Comparison of ENCODE assay signal across 39 mouse cellular contexts in the genomic region with DNA sequence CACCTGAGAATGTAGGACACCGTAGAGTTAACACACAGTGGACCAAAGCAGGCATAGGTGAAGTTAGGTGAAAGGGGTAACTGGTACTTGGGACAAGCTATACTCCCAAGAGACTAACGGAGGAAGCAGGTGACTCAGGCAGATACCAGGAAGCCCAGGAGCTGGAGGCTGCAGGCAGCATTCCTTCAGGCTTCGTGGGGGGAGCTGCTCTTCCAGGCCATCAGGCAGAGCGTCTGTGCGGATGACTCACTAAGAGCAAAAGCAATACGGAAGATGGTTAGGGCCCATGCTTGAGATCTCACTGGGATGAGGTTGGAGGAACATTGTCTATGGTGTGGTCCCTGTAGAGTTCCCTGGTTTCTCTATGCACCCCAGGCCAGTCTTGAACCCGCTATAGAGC. TPM values are rescaled to one million over a fixed set of nuclear protein-coding genes. Genes with fewer than 3 reads are reported as not detected.
A peak's percentile ranks its signal among the peaks of the same experiment; 100 is the strongest.
DNase-seq lines count a peak whose midpoint lies in the region; ATAC-seq and TF ChIP-seq lines count a peak whose summit lies in the region.
"Had no signal": no experiment of that assay in that cellular context is flagged by ENCODE, and none has a peak within 500 bp of the region (broad histone marks: within the 10 kb centered on the region; RNA-seq: fewer than 3 reads in every experiment).

No protein-coding gene starts in this region.

- DNase-seq in gastrocnemius, adult 2 months = no peak
- DNase-seq in gastrocnemius, postnatal 25 days = no peak
- DNase-seq in heart, adult 18-20 months = no peak
- DNase-seq in adrenal gland, postnatal 10 days = no peak
- DNase-seq: adrenal gland, postnatal 36 days; cerebellum, adult 11-12 months; cerebellum, adult 9-11 months; embryo, embryonic 11 days; kidney, adult 9 months; kidney, postnatal 25 days; right cerebral cortex, adult 18-20 months; thymus, adult 18-20 months; thymus, postnatal 25 days had no signal

- ATAC-seq in heart, embryonic 13.5 days (ENCODE audit: extremely low read depth, insufficient number of reproducible peaks, low FRiP score, low TSS enrichment) = no peak
- 0 out of 2 replicates have a peak, but pooled peaks have one; percentile 26 for ATAC-seq in intestine, postnatal 0 days
- no peak for ATAC-seq in intestine, embryonic 16.5 days
- ATAC-seq: forebrain, embryonic 14.5 days; hindbrain, postnatal 0 days; intestine, embryonic 15.5 days; midbrain, embryonic 16.5 days had no signal

- H3K4me1 ChIP-seq in heart, embryonic 13.5 days = peaks cover 78% of the 10 kb centered on the region
- no peaks in the 10 kb centered on the region; the same call in 1 of the 2 replicates for H3K4me1 ChIP-seq in intestine, postnatal 0 days (replicated peaks; ENCODE audit: control insufficient read depth, insufficient read depth, low read length)
- H3K4me1 ChIP-seq in intestine, embryonic 16.5 days (ENCODE audit: control insufficient read depth, insufficient read depth, low read length) = peaks cover 15% of the 10 kb centered on the region
- H3K4me1 ChIP-seq in brown adipose tissue, adult 24 weeks (ENCODE audit: control insufficient read depth, insufficient read depth, insufficient read length, low read length) = peaks cover 10% of the 10 kb centered on the region
- H3K4me1 ChIP-seq: neural tube, embryonic 12.5 days had no signal

- no peaks in the 10 kb centered on the region for H3K36me3 ChIP-seq in heart, embryonic 13.5 days
- no peaks in the 10 kb centered on the region for H3K36me3 ChIP-seq in intestine, postnatal 0 days (ENCODE audit: control insufficient read depth, insufficient read depth)
- H3K36me3 ChIP-seq in intestine, embryonic 16.5 days (ENCODE audit: control insufficient read depth, insufficient read depth, low read length) = no peaks in the 10 kb centered on the region
- H3K36me3 ChIP-seq: embryonic facial prominence, embryonic 12.5 days; hindbrain, embryonic 12.5 days; intestine, embryonic 15.5 days; limb, embryonic 13.5 days; lung, embryonic 15.5 days; neural tube, embryonic 12.5 days had no signal

- H3K9me3 ChIP-seq in heart, embryonic 13.5 days = no peaks in the 10 kb centered on the region
- no peaks in the 10 kb centered on the region for H3K9me3 ChIP-seq in intestine, postnatal 0 days (ENCODE audit: control insufficient read depth)
- no peaks in the 10 kb centered on the region for H3K9me3 ChIP-seq in intestine, embryonic 16.5 days (ENCODE audit: control insufficient read depth, low read length)
- H3K9me3 ChIP-seq: embryonic facial prominence, embryonic 12.5 days; hindbrain, embryonic 12.5 days; intestine, embryonic 15.5 days; limb, embryonic 13.5 days; lung, embryonic 15.5 days; neural tube, embryonic 12.5 days had no signal

- TF ChIP-seq CTCF in gastrocnemius, adult 2 months (IDR thresholded peaks at IDR 0.05) = no peak
- no peak for TF ChIP-seq CTCF in intestine, postnatal 0 days (IDR thresholded peaks at IDR 0.05; ENCODE audit: low read depth)

- no peak overlapping the region for H3K4me3 ChIP-seq in gastrocnemius, adult 2 months
- H3K4me3 ChIP-seq in heart, embryonic 13.5 days = no peak overlapping the region
- no peak overlapping the region for H3K4me3 ChIP-seq in intestine, postnatal 0 days (ENCODE audit: low read depth, low read length)
- no peak overlapping the region for H3K4me3 ChIP-seq in intestine, embryonic 16.5 days (ENCODE audit: low read length)
- no peak overlapping the region for H3K4me3 ChIP-seq in brown adipose tissue, adult 24 weeks (ENCODE audit: insufficient read depth, low read depth, low read length)
- H3K4me3 ChIP-seq: embryonic facial prominence, embryonic 12.5 days; hindbrain, embryonic 12.5 days; intestine, embryonic 15.5 days; limb, embryonic 13.5 days; lung, embryonic 15.5 days; neural tube, embryonic 12.5 days had no signal

- intact Hi-C loops in gastrocnemius, adult 2 months (cut with DNase I) = no loop called here

- H3K9ac ChIP-seq in heart, embryonic 13.5 days = peak overlapping the region; percentile 40; the same call in 1 of the 2 replicates
- H3K9ac ChIP-seq in intestine, postnatal 0 days (ENCODE audit: low read depth, low read length) = no peak overlapping the region
- H3K9ac ChIP-seq in intestine, embryonic 16.5 days (ENCODE audit: low read depth, low read length) = no peak overlapping the region
- H3K9ac ChIP-seq: embryonic facial prominence, embryonic 12.5 days; hindbrain, embryonic 12.5 days; intestine, embryonic 15.5 days; limb, embryonic 13.5 days; lung, embryonic 15.5 days; neural tube, embryonic 12.5 days had no signal

- WGBS in heart, embryonic 13.5 days = 42% methylated on average over 7 of the region's 7 CpGs
- 64% methylated on average over 7 of the region's 7 CpGs for WGBS in intestine, postnatal 0 days
- 68% methylated on average over 7 of the region's 7 CpGs for WGBS in intestine, embryonic 16.5 days

- H3K27ac ChIP-seq in gastrocnemius, adult 2 months = peak overlapping the region; percentile 58
- H3K27ac ChIP-seq in heart, embryonic 13.5 days (replicated peaks) = peak overlapping the region; percentile 74
- no peak overlapping the region for H3K27ac ChIP-seq in intestine, postnatal 0 days (ENCODE audit: low read depth, low read length)
- no peak overlapping the region for H3K27ac ChIP-seq in intestine, embryonic 16.5 days (ENCODE audit: low read length)
- H3K27ac ChIP-seq in brown adipose tissue, adult 24 weeks (replicated peaks; ENCODE audit: low read depth, low read length) = peak overlapping the region; percentile 82
- H3K27ac ChIP-seq: embryonic facial prominence, embryonic 12.5 days; hindbrain, embryonic 12.5 days; hindbrain, postnatal 0 days; intestine, embryonic 15.5 days; limb, embryonic 13.5 days; lung, embryonic 15.5 days; neural tube, embryonic 12.5 days; stomach, postnatal 0 days had no signal

- peak overlapping the region; percentile 38 for H3K4me2 ChIP-seq in heart, embryonic 13.5 days
- no peak overlapping the region for H3K4me2 ChIP-seq in intestine, postnatal 0 days (replicated peaks; ENCODE audit: low read depth)
- no peak overlapping the region for H3K4me2 ChIP-seq in intestine, embryonic 16.5 days (ENCODE audit: low read depth, low read length)
- H3K4me2 ChIP-seq: embryonic facial prominence, embryonic 12.5 days; hindbrain, embryonic 12.5 days; intestine, embryonic 15.5 days; limb, embryonic 13.5 days; liver, embryonic 11.5 days; lung, embryonic 15.5 days; midbrain, embryonic 11.5 days; neural tube, embryonic 12.5 days had no signal

- no peaks in the 10 kb centered on the region for H3K27me3 ChIP-seq in heart, embryonic 13.5 days (replicated peaks)
- H3K27me3 ChIP-seq in intestine, postnatal 0 days (replicated peaks; ENCODE audit: control insufficient read depth, insufficient read depth, low read length) = no peaks in the 10 kb centered on the region
- no peaks in the 10 kb centered on the region for H3K27me3 ChIP-seq in intestine, embryonic 16.5 days (replicated peaks; ENCODE audit: control insufficient read depth, insufficient read depth, low read length)
- H3K27me3 ChIP-seq: embryonic facial prominence, embryonic 12.5 days; hindbrain, embryonic 12.5 days; intestine, embryonic 15.5 days; lung, embryonic 15.5 days; neural tube, embryonic 12.5 days had no signal

RNA-seq across cellular contexts. Expression of a gene that starts 8.1 kb away (rescaled TPM):
- 1 to 10 TPM; 5.2 to 6.1 TPM for total RNA-seq in gastrocnemius, adult 2 months (2021)
- 1 to 10 TPM; 5.6 to 8.7 TPM for total RNA-seq in gastrocnemius, postnatal 25 days (2021)
- polyA plus RNA-seq in heart, embryonic 13.5 days (2015; fragmentation: Nextera tagmentation; extraction: Ambion mirVana) = 79.6 and 80.3 TPM in 2 replicates
- total RNA-seq in heart, adult 18-20 months (2021) = 10 to 100 TPM; 21.7 to 22.8 TPM
- polyA plus RNA-seq in intestine, postnatal 0 days (2015; fragmentation: Nextera tagmentation; extraction: Ambion mirVana) = 173 and 181 TPM in 2 replicates
- 140 and 163 TPM in 2 replicates for polyA plus RNA-seq in intestine, embryonic 16.5 days (2015; fragmentation: Nextera tagmentation; extraction: Ambion mirVana)
- polyA plus RNA-seq in brown adipose tissue, adult 24 weeks (2012; ENCODE audit: insufficient read depth, insufficient read length, missing spikeins) = 11.7 and 12.9 TPM in 2 replicates
- 10 to 100 TPM; 28.9 to 29.1 TPM for total RNA-seq in adrenal gland, postnatal 10 days (2021)

RNA-seq across cellular contexts. Expression of a gene that starts 36.7 kb away (rescaled TPM):
- total RNA-seq in gastrocnemius, adult 2 months (2021) = not detected
- total RNA-seq in gastrocnemius, postnatal 25 days (2021) = not detected
- polyA plus RNA-seq in heart, embryonic 13.5 days (2015; fragmentation: Nextera tagmentation; extraction: Ambion mirVana) = not detected in 2 replicates
- not detected for total RNA-seq in heart, adult 18-20 months (2021)
- polyA plus RNA-seq in intestine, postnatal 0 days (2015; fragmentation: Nextera tagmentation; extraction: Ambion mirVana) = not detected in 2 replicates
- 0.29 and 0.87 TPM in 2 replicates for polyA plus RNA-seq in intestine, embryonic 16.5 days (2015; fragmentation: Nextera tagmentation; extraction: Ambion mirVana)
- not detected in 2 replicates for polyA plus RNA-seq in brown adipose tissue, adult 24 weeks (2012; ENCODE audit: insufficient read depth, insufficient read length, missing spikeins)
- not detected for total RNA-seq in adrenal gland, postnatal 10 days (2021)
- total RNA-seq: adrenal gland, adult 18-20 months; adrenal gland, postnatal 36 days; gastrocnemius, adult 8-10 months; hindbrain, postnatal 0 days; layer of hippocampus, adult 18-20 months; layer of hippocampus, postnatal 10 days; left cerebral cortex, adult 18-20 months; left cerebral cortex, postnatal 36 days; megakaryocyte progenitor cell, adult 5-6 weeks; MEL had no signal
- polyA plus RNA-seq: embryonic facial prominence, embryonic 12.5 days; forebrain, embryonic 14.5 days; frontal cortex, adult 2 months; hindbrain, embryonic 12.5 days; hindbrain, postnatal 0 days; limb, embryonic 13.5 days; liver, embryonic 11.5 days; liver, embryonic 16.5 days; lung, embryonic 15.5 days; midbrain, embryonic 11.5 days; midbrain, embryonic 16.5 days; neural tube, embryonic 12.5 days; stomach, postnatal 0 days had no signal

RNA-seq across cellular contexts. Expression of a gene that starts 56.9 kb away (rescaled TPM):
- not detected for total RNA-seq in gastrocnemius, adult 2 months (2021)
- not detected for total RNA-seq in gastrocnemius, postnatal 25 days (2021)
- polyA plus RNA-seq in heart, embryonic 13.5 days (2015; fragmentation: Nextera tagmentation; extraction: Ambion mirVana) = not detected in 2 replicates
- total RNA-seq in heart, adult 18-20 months (2021) = not detected
- polyA plus RNA-seq in intestine, postnatal 0 days (2015; fragmentation: Nextera tagmentation; extraction: Ambion mirVana) = 35.6 and 65.3 TPM in 2 replicates
- polyA plus RNA-seq in intestine, embryonic 16.5 days (2015; fragmentation: Nextera tagmentation; extraction: Ambion mirVana) = 455 and 890 TPM in 2 replicates
- not detected in 2 replicates for polyA plus RNA-seq in brown adipose tissue, adult 24 weeks (2012; ENCODE audit: insufficient read depth, insufficient read length, missing spikeins)
- total RNA-seq in adrenal gland, postnatal 10 days (2021) = not detected
- total RNA-seq: adrenal gland, adult 18-20 months; adrenal gland, postnatal 36 days; gastrocnemius, adult 8-10 months; hindbrain, postnatal 0 days; layer of hippocampus, adult 18-20 months; layer of hippocampus, postnatal 10 days; left cerebral cortex, adult 18-20 months; left cerebral cortex, postnatal 36 days; megakaryocyte progenitor cell, adult 5-6 weeks; MEL had no signal
- polyA plus RNA-seq: embryonic facial prominence, embryonic 12.5 days; forebrain, embryonic 14.5 days; hindbrain, embryonic 12.5 days; limb, embryonic 13.5 days; liver, embryonic 11.5 days; lung, embryonic 15.5 days; midbrain, embryonic 11.5 days; neural tube, embryonic 12.5 days had no signal

Comparison
In these comparisons a context has a peak if more than half of its experiments do, and no peak if none do; other contexts are left out.
1. H3K27ac ChIP-seq: peak in gastrocnemius, adult 2 months (single experiment), heart, embryonic 13.5 days (single experiment) and brown adipose tissue, adult 24 weeks (single experiment); none in intestine, postnatal 0 days (single experiment) and intestine, embryonic 16.5 days (single experiment).